Mouse (Mus musculus): ENCODE measurements around the gene Tapbp. TPM values are rescaled to one million over a fixed set of nuclear protein-coding genes. Genes with fewer than 3 reads are reported as not detected.
"Not testable (repeated sequence)": the region's sequence is repeated elsewhere in the genome, so short reads cannot be mapped to it uniquely, and the experiment has no call there.

Tapbp gene
- polyA plus RNA-seq, 1 experiment from 2014 or later: 36.1 TPM

GRCm38 (mm10) chr17:33902491-33902890, 13.2 kb upstream of the Tapbp start:
- WGBS: 76% methylated on average over 7 of the region's 7 CpGs
- no peaks in the 10 kb centered on the region for H3K4me1 ChIP-seq (ENCODE audit: insufficient read depth, low read length)
- no peaks in the 10 kb centered on the region for H3K27me3 ChIP-seq (ENCODE audit: insufficient read depth, low read length)
- H3K9me3 ChIP-seq (ENCODE audit: low read length): no peaks in the 10 kb centered on the region
- H3K4me2 ChIP-seq (replicated peaks; ENCODE audit: low read depth, low read length): no peak overlapping the region
- no peak for ATAC-seq (ENCODE audit: low FRiP score, low TSS enrichment)
- H3K36me3 ChIP-seq (ENCODE audit: insufficient read depth, low read length): no peaks in the 10 kb centered on the region
- no peak overlapping the region for H3K27ac ChIP-seq (ENCODE audit: low read length)
- H3K9ac ChIP-seq (replicated peaks; ENCODE audit: low read length): no peak overlapping the region
- H3K4me3 ChIP-seq (ENCODE audit: low read length): no peak overlapping the region

- H3K4me3 ChIP-seq (ENCODE audit: low read length); H3K9ac ChIP-seq (replicated peaks; ENCODE audit: low read length); H3K4me1 ChIP-seq (ENCODE audit: insufficient read depth, low read length); H3K9me3 ChIP-seq (ENCODE audit: low read length); H3K27ac ChIP-seq (ENCODE audit: low read length); H3K4me2 ChIP-seq (replicated peaks; ENCODE audit: low read depth, low read length); H3K36me3 ChIP-seq (ENCODE audit: insufficient read depth, low read length); H3K27me3 ChIP-seq (ENCODE audit: insufficient read depth, low read length); ATAC-seq (ENCODE audit: low FRiP score, low TSS enrichment): not testable (repeated sequence)
- WGBS: 73% methylated on average over 6 of the region's 6 CpGs
Observed at GRCm38 (mm10) chr17:33903911-33904651, 11.6 kb upstream of the Tapbp start.

DNA sequence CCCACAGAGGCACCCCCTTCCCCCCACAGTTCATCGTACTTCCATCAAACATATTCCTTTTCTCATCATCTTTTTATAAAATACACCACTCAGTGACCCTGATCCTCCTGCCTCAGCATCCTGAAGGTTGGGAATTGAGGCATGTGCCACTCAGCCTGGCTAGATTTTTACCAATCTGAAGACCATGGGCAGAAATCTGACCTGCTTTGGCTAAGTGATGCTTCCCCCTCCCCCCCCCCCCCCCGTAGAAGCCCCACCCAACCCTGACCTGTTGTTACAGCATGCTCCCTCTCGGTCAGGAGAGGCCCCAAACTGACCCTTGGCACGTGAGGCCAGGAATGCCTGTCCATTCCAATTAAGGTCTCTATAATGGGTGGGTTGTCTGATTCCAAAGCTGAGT, 10.9 kb upstream of the Tapbp start, which contains the start of gene Platr17:
TSS of gene Platr17 (plus strand) at position 301 of the 400 bp plus-strand sequence.
- not testable (repeated sequence) for H3K36me3 ChIP-seq (ENCODE audit: insufficient read depth, low read length); H3K27me3 ChIP-seq (ENCODE audit: insufficient read depth, low read length); H3K4me1 ChIP-seq (ENCODE audit: insufficient read depth, low read length); H3K4me2 ChIP-seq (replicated peaks; ENCODE audit: low read depth, low read length); ATAC-seq (ENCODE audit: low FRiP score, low TSS enrichment); H3K9me3 ChIP-seq (ENCODE audit: low read length); H3K4me3 ChIP-seq (ENCODE audit: low read length); H3K27ac ChIP-seq (ENCODE audit: low read length); H3K9ac ChIP-seq (replicated peaks; ENCODE audit: low read length)
- 49% methylated on average over 3 of the region's 4 CpGs for WGBS

- Histone ChIP-seq H3K4me1 (ENCODE audit: insufficient read depth, low read length) (peaks cover 30% of the 10 kb centered on the region), H3K27me3 (ENCODE audit: insufficient read depth, low read length) (no peaks in the 10 kb centered on the region), H3K36me3 (ENCODE audit: insufficient read depth, low read length) (peaks cover 20% of the 10 kb centered on the region), H3K9me3 (ENCODE audit: low read length) (no peaks in the 10 kb centered on the region), H3K4me3 (ENCODE audit: low read length) (peak overlapping the region; percentile 93), H3K27ac (ENCODE audit: low read length) (peak overlapping the region; percentile 90), H3K9ac (replicated peaks; ENCODE audit: low read length) (peak overlapping the region; percentile 77), H3K4me2 (replicated peaks; ENCODE audit: low read depth, low read length) (peak overlapping the region; percentile 87)
- under 1% methylated on average over 44 of the region's 44 CpGs for WGBS
- peak; percentile 40 for ATAC-seq (ENCODE audit: low FRiP score, low TSS enrichment)
Observed at GRCm38 (mm10) chr17:33908331-33909076, 7.2 kb upstream of the Tapbp start.

DNA sequence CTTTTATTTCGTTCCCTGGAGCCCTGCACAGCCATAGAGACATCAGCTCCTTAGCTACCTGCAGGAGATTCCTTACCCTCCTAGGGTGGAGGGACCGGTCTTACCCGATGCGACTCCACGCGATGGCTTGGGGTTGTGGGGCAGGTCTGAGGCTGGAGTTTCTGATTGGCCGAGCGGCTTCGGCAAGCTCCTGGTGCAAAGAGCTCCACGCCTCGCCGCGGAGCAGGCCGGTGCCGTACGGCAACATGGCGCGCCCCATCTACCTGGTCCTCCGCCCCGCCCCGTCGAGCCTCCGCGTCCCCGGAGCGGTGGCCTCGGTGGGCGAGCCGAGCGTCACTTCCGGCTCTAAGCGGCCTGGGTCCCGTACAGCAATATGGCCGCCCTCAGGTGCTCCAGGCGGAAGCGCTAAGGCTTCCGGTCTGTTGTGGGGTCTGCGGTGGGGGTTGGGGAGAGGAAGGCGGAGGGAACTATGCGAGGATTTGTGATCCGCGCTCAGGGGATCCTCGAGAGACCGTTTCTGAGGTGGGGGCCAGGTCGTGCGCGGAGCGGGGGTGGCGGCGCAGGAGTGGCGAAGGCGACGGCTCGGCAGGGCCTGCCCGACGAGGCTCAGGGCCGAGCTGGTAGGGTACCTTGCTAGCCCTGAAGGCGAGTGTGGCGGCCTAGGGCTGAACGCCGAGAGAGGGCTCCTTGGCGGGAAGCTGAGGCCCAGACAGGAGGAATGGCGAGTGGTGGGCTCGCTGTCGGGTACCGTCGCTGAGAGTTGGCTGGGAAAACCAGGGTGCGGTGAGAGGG, 6.4 kb upstream of the Tapbp start, which contains the start of gene Daxx:
TSS of gene Daxx (plus strand) at position 338 of the 792 bp plus-strand sequence.
- WGBS: under 1% methylated on average over 68 of the region's 68 CpGs

GRCm38 (mm10) chr17:33909869-33910250, 5.8 kb upstream of the Tapbp start:
- Histone ChIP-seq H3K9me3 (ENCODE audit: low read length) (no peaks in the 10 kb centered on the region), H3K36me3 (ENCODE audit: insufficient read depth, low read length) (peaks cover 34% of the 10 kb centered on the region), H3K27ac (ENCODE audit: low read length) (peak overlapping the region; percentile 92), H3K9ac (replicated peaks; ENCODE audit: low read length) (peak overlapping the region; percentile 92), H3K27me3 (ENCODE audit: insufficient read depth, low read length) (no peaks in the 10 kb centered on the region), H3K4me1 (ENCODE audit: insufficient read depth, low read length) (peaks cover 36% of the 10 kb centered on the region), H3K4me2 (replicated peaks; ENCODE audit: low read depth, low read length) (peak overlapping the region; percentile 77), H3K4me3 (ENCODE audit: low read length) (peak overlapping the region; percentile 93)
- peak; percentile 2 for ATAC-seq (ENCODE audit: low FRiP score, low TSS enrichment)
- 0% methylated on average over 14 of the region's 14 CpGs for WGBS

More for the DNA sequence above, 6.4 kb upstream of the Tapbp start, which contains the start of gene Daxx:
- H3K4me2 ChIP-seq (replicated peaks; ENCODE audit: low read depth, low read length): peak within 1 kb of the TSS; percentile 87
- peak within 1 kb of the TSS; percentile 92 for H3K27ac ChIP-seq (ENCODE audit: low read length)
- H3K36me3 ChIP-seq (ENCODE audit: insufficient read depth, low read length): peaks cover 28% of the 10 kb centered on the region
- H3K9me3 ChIP-seq (ENCODE audit: low read length): no peaks in the 10 kb centered on the region
- H3K27me3 ChIP-seq (ENCODE audit: insufficient read depth, low read length): no peaks in the 10 kb centered on the region
- H3K4me1 ChIP-seq (ENCODE audit: insufficient read depth, low read length): peaks cover 30% of the 10 kb centered on the region
- H3K4me3 ChIP-seq (ENCODE audit: low read length): peak within 1 kb of the TSS; percentile 93
- ATAC-seq (ENCODE audit: low FRiP score, low TSS enrichment): peak; percentile 96
- H3K9ac ChIP-seq (replicated peaks; ENCODE audit: low read length): peak within 1 kb of the TSS; percentile 92

DNA sequence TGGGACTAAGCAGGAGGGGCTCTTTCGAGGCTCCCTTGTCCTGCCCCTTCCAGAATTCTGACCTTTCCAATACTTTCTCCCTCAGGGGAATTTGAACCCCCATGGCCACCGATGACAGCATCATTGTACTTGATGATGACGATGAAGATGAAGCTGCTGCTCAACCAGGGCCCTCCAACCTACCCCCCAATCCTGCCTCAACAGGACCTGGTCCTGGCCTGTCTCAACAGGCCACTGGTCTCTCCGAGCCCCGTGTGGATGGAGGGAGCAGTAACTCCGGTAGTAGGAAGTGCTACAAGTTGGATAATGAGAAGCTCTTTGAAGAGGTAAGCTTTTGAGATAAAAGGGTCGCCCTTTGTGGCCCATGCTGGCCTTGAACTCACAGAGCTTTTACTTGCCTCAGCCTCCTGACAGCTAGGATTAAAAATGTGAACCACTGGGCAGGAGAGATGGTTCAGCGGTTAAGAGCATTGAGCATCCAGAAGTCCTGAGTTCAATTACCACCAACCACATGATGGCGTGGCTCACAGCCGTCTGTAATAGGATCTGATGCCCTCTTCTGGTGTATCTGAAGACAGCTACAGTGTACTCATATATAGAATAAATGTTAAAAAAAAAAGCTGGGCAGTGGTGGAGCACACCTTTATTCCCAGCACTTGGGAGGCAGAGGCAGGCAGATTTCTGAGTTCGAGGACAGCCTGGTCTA, 5.2 kb upstream of the Tapbp start:
- Histone ChIP-seq H3K4me2 (replicated peaks; ENCODE audit: low read depth, low read length) (peak overlapping the region; percentile 77), H3K4me1 (ENCODE audit: insufficient read depth, low read length) (peaks cover 42% of the 10 kb centered on the region), H3K9me3 (ENCODE audit: low read length) (no peaks in the 10 kb centered on the region), H3K4me3 (ENCODE audit: low read length) (peak overlapping the region; percentile 93), H3K9ac (replicated peaks; ENCODE audit: low read length) (peak overlapping the region; percentile 92), H3K27ac (ENCODE audit: low read length) (peak overlapping the region; percentile 92), H3K36me3 (ENCODE audit: insufficient read depth, low read length) (peaks cover 35% of the 10 kb centered on the region), H3K27me3 (ENCODE audit: insufficient read depth, low read length) (no peaks in the 10 kb centered on the region)
- ATAC-seq (ENCODE audit: low FRiP score, low TSS enrichment): no peak
- 51% methylated on average over 11 of the region's 11 CpGs for WGBS

DNA sequence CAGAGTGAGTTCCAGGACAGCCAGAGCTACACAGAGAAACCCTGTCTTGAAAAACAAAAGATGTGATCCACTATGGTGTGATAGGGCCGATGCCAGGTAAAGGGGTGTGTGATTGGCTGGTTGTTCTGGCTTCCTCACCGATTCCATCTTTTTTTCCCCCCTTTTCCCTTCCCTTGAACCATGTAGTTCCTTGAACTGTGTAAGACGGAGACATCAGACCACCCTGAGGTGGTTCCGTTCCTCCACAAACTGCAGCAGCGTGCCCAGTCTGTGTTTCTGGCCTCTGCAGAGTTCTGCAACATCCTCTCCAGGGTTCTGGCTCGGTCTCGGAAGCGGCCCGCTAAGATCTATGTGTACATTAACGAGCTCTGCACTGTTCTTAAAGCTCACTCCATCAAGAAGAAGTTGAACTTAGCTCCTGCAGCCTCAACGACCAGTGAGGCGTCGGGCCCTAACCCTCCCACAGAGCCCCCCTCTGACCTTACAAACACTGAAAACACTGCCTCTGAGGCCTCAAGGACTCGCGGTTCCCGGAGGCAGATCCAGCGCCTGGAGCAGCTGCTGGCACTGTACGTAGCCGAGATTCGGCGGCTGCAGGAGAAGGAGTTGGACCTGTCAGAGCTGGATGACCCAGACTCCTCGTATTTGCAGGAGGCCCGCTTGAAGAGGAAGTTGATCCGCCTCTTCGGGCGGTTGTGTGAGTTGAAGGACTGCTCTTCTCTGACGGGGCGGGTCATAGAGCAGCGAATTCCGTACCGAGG, 4.5 kb upstream of the Tapbp start:
- Histone ChIP-seq H3K4me1 (ENCODE audit: insufficient read depth, low read length) (peaks cover 43% of the 10 kb centered on the region), H3K9ac (replicated peaks; ENCODE audit: low read length) (no peak overlapping the region; the same call in 1 of the 2 replicates), H3K4me3 (ENCODE audit: low read length) (peak overlapping the region; percentile 13; the same call in 1 of the 2 replicates), H3K27me3 (ENCODE audit: insufficient read depth, low read length) (no peaks in the 10 kb centered on the region), H3K27ac (ENCODE audit: low read length) (0 out of 2 replicates have a peak overlapping the region, but pooled peaks have one; percentile 37), H3K9me3 (ENCODE audit: low read length) (no peaks in the 10 kb centered on the region), H3K4me2 (replicated peaks; ENCODE audit: low read depth, low read length) (peak overlapping the region; percentile 77; the same call in 1 of the 2 replicates), H3K36me3 (ENCODE audit: insufficient read depth, low read length) (peaks cover 35% of the 10 kb centered on the region)
- 57% methylated on average over 31 of the region's 31 CpGs for WGBS
- no peak for ATAC-seq (ENCODE audit: low FRiP score, low TSS enrichment)
